Mouse (Mus musculus): Measurements from ENCODE around the gene Hist2h2ab. TPM values are rescaled to one million over a fixed set of nuclear protein-coding genes. Genes with fewer than 3 reads are reported as not detected.
"Not testable (repeated sequence)": the region's sequence is repeated elsewhere in the genome, so short reads cannot be mapped to it uniquely, and the experiment has no call there.

Hist2h2ab gene
- polyA plus RNA-seq (2015; fragmentation: Nextera tagmentation; extraction: Ambion mirVana): 0.86 and 0.90 TPM in 2 replicates

DNA sequence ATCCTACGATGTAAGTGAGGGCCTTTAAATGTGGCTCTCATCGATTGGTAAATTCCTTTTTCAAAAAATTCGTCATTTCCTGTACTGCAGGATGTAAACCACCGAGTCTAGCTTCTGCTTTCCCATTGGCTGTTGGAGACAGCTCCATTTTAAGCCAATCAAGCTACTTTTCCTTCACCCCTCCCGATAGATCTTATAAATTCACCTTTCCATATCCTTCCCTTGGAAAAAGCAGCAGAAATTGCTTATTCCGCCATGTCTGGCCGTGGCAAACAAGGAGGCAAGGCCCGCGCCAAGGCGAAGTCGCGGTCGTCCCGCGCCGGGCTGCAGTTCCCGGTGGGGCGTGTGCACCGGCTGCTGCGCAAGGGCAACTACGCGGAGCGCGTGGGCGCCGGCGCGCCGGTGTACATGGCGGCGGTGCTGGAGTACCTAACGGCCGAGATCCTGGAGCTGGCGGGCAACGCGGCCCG is at the start of gene Hist2h2ab, which contains the start of gene Bola1:
Gene Hist2h2ab, plus strand, starts transcription at position 205 of the 470 bp plus-strand sequence.
Gene Bola1, minus strand, starts transcription at position 49 of the 470 bp plus-strand sequence.
- no peaks in the 10 kb centered on the region for H3K9me3 ChIP-seq (replicated peaks)
- peak within 1 kb of the TSS; percentile 86 for H3K4me2 ChIP-seq
- H3K27ac ChIP-seq: peak within 1 kb of the TSS; percentile 100
- WGBS: under 1% methylated on average over 37 of the region's 37 CpGs
- peak; percentile 78 for ATAC-seq (replicated peaks; ENCODE audit: low FRiP score)
- no peaks in the 10 kb centered on the region for H3K36me3 ChIP-seq
- peak within 1 kb of the TSS; percentile 92 for H3K9ac ChIP-seq
- H3K27me3 ChIP-seq: 0 out of 2 replicates have a peak, but pooled peaks cover 1% of the 10 kb centered on the region
- peaks cover 36% of the 10 kb centered on the region for H3K4me1 ChIP-seq
- H3K4me3 ChIP-seq (replicated peaks): peak within 1 kb of the TSS; percentile 68

DNA sequence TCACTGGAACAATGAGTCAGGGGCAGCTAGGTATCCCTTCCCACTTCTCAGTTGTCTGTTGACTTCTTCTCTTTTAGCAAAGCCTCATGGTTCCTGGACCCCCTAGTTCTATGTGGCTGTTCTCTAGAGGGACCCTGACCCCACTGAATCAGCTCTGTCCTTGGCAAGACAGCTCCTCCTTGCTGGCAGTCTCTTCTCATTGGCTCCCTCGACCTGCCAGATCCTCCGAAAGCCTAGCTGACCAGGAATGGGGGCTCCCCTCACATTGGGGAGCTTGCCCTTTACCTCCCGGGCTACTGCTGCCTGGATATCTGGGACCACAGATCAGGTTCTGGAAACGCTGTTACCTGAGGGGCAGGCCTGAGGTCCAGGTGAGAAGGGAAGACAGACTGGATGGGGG is 49.4 kb upstream of the Hist2h2ab start:
- Histone ChIP-seq H3K4me2 (no peak overlapping the region), H3K27ac (no peak overlapping the region), H3K4me1 (peaks cover 37% of the 10 kb centered on the region), H3K36me3 (peaks cover 44% of the 10 kb centered on the region), H3K9ac (no peak overlapping the region), H3K9me3 (replicated peaks) (no peaks in the 10 kb centered on the region), H3K27me3 (no peaks in the 10 kb centered on the region), H3K4me3 (replicated peaks) (no peak overlapping the region)
- no peak for ATAC-seq (replicated peaks; ENCODE audit: low FRiP score)
- WGBS: 87% methylated on average over 4 of the region's 4 CpGs

DNA sequence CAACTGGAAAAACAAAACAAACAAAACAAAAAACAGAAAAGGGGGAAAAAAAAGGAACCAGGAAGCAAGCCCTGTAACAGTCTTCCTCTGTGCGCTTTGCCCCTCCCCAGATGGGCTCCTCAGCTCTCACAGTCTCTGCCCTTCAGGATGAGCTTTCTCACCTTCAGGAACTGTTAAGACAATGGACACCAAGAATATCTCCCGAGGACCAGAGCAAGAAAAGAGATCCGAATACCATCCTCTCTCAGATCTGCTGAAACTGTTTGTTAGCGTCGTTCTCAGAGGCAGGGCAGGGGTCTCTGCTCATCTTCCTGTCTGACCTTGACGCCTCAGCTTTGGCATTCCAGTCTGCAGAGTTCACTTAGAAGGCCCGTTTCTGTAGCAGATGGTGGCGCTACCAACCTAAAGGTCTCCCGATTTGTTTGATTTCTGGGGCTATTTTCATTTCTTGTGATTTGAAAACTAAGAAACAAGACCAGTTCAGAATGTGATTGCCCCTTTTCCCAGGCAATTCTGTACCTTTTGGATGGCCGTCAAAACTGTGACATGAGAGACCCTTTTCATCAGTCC is 48.6 kb upstream of the Hist2h2ab start:
- Histone ChIP-seq H3K36me3 (peaks cover 52% of the 10 kb centered on the region), H3K27ac (peak overlapping the region; percentile 99), H3K4me1 (peaks cover 38% of the 10 kb centered on the region), H3K27me3 (no peaks in the 10 kb centered on the region), H3K4me3 (replicated peaks) (peak overlapping the region; percentile 64), H3K9ac (no peak overlapping the region; the same call in 1 of the 2 replicates), H3K9me3 (replicated peaks) (no peaks in the 10 kb centered on the region), H3K4me2 (peak overlapping the region; percentile 84)
- 59% methylated on average over 10 of the region's 10 CpGs for WGBS
- no peak for ATAC-seq (replicated peaks; ENCODE audit: low FRiP score)

DNA sequence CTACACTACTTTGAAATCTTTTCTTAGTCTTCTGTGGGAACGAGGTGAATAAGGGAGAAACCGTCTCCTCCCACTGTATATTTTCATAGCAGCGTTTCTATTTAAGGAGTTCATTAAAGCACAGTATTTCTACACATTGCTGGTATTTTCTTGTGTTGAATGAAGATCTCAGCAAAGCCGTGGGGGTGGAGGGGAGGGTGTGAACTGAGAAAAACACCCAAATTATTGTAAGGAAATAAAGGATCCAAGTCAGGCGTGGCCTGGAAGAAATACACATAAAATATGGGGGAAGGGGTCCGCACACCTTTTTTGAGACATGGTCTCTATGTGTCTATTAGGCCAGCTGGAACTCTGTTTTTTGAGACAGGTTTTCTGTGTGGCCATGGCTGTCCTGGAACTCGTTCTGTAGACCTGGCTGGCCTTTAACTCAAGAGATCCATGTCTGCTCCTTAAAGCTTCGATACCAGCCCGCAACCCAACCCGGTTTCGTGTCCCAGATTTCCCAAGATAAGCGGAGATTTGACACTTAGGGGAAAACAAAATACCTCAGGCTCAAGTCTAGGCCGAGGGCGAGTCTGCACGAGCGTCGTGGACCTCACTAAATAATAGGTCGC is 48.0 kb upstream of the Hist2h2ab start:
- H3K4me3 ChIP-seq (replicated peaks): peak overlapping the region; percentile 64
- H3K9me3 ChIP-seq (replicated peaks): no peaks in the 10 kb centered on the region
- H3K4me1 ChIP-seq: peaks cover 41% of the 10 kb centered on the region
- H3K9ac ChIP-seq: peak overlapping the region; percentile 82
- 0 out of 2 replicates have a peak, but pooled peaks have one; percentile 3 for ATAC-seq (replicated peaks; ENCODE audit: low FRiP score)
- no peaks in the 10 kb centered on the region for H3K27me3 ChIP-seq
- H3K36me3 ChIP-seq: peaks cover 58% of the 10 kb centered on the region
- peak overlapping the region; percentile 84 for H3K4me2 ChIP-seq
- 17% methylated on average over 18 of the region's 18 CpGs for WGBS
- peak overlapping the region; percentile 99 for H3K27ac ChIP-seq

DNA sequence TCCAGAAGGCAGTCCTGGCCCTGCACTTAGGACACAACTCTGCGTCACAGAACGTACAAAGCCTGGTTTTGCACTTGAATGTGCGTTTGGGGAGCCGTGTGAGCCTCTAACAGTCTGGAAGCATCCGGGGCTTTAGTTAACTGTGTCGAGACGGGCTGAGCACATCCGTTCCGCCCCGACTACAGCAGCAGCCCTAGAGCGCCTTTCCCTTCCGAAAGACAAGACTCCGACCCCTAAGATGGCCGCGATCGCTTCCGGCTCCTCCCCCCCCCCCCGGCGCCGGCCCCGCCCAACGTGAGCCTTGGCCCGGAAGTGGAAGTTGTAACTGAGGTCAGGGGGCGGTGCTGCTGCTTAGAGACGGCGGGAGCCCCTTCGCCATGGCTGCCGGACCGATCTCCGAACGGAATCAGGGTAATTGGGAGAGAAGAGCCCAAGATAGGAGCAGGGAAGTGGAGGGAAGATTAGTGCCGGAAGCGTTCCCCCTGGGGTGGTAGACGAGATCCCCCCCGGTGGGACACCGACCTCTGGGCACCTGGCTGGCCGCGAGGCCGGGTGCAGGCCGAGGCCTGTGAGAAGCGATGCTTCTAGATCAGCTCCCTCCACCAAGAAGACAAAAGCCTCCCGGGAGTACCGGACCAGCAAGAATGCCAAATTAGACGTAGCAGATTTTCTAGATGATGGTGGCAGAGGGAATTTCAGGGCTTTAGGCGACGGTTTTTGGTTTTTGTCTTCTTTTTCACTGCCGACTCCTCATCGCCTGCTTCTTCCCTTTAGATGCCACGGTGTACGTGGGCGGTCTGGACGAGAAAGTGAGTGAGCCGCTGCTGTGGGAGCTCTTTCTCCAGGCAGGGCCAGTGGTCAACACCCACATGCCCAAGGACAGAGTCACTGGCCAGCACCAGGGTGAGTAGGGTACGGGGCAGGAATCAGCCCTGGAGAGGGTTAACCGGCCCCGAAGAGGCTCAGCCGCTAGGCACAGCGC is 47.2 kb upstream of the Hist2h2ab start, which contains the start of gene Sf3b4:
Gene Sf3b4, plus strand, starts transcription at position 136 of the 982 bp plus-strand sequence.
- Histone ChIP-seq H3K4me3 (replicated peaks) (peak within 1 kb of the TSS; percentile 64), H3K9me3 (replicated peaks) (no peaks in the 10 kb centered on the region), H3K4me2 (peak within 1 kb of the TSS; percentile 84), H3K27me3 (no peaks in the 10 kb centered on the region), H3K4me1 (peaks cover 41% of the 10 kb centered on the region), H3K27ac (peak within 1 kb of the TSS; percentile 99), H3K36me3 (peaks cover 62% of the 10 kb centered on the region), H3K9ac (peak within 1 kb of the TSS; percentile 82)
- WGBS: under 1% methylated on average over 53 of the region's 58 CpGs
- peak; percentile 93 for ATAC-seq (replicated peaks; ENCODE audit: low FRiP score)

DNA sequence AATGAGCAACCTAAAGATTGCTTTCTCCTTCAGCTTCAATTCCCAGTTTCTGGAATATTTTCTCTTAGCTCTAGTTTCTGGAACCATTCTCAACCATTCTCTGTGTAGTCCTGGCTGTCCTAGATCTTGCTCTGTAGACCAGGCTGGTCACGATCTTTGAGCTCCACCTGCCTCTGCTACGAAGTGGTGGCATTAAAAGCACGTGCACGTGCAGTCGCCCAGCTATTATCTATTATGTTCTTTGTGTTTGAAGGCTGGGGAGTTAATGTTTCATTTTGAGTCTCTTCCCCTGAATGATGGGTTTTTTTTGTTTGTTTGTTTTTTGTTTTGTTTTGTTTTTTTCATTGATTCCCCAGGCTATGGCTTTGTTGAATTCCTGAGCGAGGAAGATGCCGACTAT is 46.5 kb upstream of the Hist2h2ab start:
- Histone ChIP-seq H3K4me1 (peaks cover 41% of the 10 kb centered on the region), H3K4me3 (replicated peaks) (peak overlapping the region; percentile 64), H3K36me3 (peaks cover 62% of the 10 kb centered on the region), H3K9ac (peak overlapping the region; percentile 82), H3K27ac (0 out of 2 replicates have a peak overlapping the region, but pooled peaks have one; percentile 99), H3K27me3 (no peaks in the 10 kb centered on the region), H3K4me2 (peak overlapping the region; percentile 84), H3K9me3 (replicated peaks) (no peaks in the 10 kb centered on the region)
- WGBS: 38% methylated on average over 7 of the region's 7 CpGs
- ATAC-seq (replicated peaks; ENCODE audit: low FRiP score): no peak

DNA sequence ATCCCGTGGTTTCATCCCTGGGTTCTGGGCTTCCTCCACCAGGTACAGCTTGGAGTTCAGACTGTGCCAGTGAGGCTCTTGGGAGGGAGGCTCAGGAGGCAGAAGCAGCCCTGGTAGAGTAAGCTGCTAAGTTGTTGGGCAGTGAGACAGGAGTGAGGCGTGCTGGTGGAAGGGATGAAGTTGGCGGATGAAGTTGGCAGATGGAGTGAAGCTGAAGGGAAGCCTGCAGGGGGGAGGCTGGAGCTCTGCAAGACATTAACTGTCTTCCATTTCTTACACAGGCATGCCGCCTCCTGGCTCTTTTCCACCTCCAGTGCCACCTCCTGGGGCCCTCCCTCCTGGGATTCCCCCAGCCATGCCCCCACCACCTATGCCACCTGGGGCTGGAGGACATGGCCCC is 45.6 kb upstream of the Hist2h2ab start:
- not testable (repeated sequence) for H3K27ac ChIP-seq; H3K9ac ChIP-seq; H3K9me3 ChIP-seq (replicated peaks); H3K27me3 ChIP-seq; ATAC-seq (replicated peaks; ENCODE audit: low FRiP score)
- H3K4me1 ChIP-seq: peaks cover 41% of the 10 kb centered on the region
- H3K36me3 ChIP-seq: peaks cover 65% of the 10 kb centered on the region
- WGBS: 82% methylated on average over 4 of the region's 4 CpGs
- H3K4me3 ChIP-seq (replicated peaks): peak overlapping the region; percentile 18
- peak overlapping the region; percentile 84; the same call in 1 of the 2 replicates for H3K4me2 ChIP-seq

DNA sequence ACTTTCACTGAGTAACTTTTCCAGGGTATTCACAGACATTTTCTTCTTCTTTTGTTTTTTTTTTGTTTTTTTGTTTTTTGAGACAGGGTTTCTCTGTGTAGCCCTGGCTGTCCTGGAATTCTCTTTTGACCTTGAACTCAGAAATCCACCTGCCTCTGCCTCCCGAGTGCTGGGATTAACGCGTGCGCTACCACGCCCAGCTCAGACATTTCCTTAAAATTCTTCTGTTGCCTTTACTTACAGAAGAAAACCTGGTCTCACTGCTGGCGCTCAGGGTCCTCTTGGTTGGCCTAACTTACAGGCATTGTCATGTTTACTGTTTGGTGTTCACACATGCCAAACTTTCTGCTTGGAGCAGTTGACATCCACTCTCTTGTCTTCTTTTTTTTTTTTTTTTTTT is 44.4 kb upstream of the Hist2h2ab start:
- no peak for ATAC-seq (replicated peaks; ENCODE audit: low FRiP score)
- Histone ChIP-seq H3K4me1 (peaks cover 40% of the 10 kb centered on the region), H3K4me2 (no peak overlapping the region), H3K27ac (no peak overlapping the region), H3K27me3 (no peaks in the 10 kb centered on the region), H3K4me3 (replicated peaks) (no peak overlapping the region), H3K9ac (no peak overlapping the region), H3K9me3 (replicated peaks) (no peaks in the 10 kb centered on the region), H3K36me3 (peaks cover 59% of the 10 kb centered on the region)
- WGBS: 96% methylated on average over 6 of the region's 6 CpGs

DNA sequence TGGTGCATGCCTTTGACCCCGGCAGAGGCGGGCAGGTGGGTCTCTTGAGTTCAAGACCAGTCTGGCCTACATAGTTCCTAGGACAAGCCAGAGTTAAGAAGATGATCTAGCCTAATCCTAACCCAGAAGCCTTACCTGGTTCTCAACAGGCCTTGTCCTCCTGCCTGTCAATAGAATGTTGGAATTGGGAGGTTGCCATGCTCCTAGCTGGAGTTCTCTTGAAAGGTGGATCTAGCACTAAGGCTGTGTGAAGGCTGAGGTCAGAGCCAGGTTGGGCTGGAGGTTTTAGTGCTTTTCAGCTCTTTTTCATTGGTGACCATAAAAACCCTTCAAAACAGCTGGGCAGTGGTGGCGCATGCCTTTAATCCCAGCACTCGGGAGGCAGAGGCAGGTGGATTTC is 41.2 kb upstream of the Hist2h2ab start:
- Histone ChIP-seq H3K4me1 (peaks cover 48% of the 10 kb centered on the region), H3K27ac (no peak overlapping the region), H3K9ac (no peak overlapping the region), H3K4me2 (no peak overlapping the region), H3K36me3 (peaks cover 56% of the 10 kb centered on the region), H3K27me3 (no peaks in the 10 kb centered on the region), H3K4me3 (replicated peaks) (no peak overlapping the region), H3K9me3 (replicated peaks) (no peaks in the 10 kb centered on the region)
- no peak for ATAC-seq (replicated peaks; ENCODE audit: low FRiP score)
- WGBS: 91% methylated on average over 4 of the region's 4 CpGs

DNA sequence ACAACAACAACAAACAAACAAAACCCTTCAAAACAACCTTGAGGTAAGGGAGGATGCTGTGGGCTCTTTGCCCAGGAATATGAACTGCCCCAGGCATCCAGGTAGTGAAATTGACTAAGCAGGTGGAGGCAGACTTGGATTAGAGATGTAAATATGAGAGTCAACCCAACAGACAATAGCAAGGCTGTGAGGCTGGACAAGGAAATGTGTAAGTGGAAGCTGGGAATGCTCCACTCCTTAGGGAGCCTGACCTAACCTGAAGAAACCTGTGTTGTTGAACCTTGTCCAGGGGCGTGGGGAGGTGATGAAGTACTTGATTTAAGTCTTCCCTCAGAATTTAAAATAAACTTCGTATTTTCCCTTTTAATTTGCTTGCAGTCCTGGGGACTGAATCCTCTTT is 40.8 kb upstream of the Hist2h2ab start:
- Histone ChIP-seq H3K4me3 (replicated peaks) (no peak overlapping the region), H3K36me3 (peaks cover 54% of the 10 kb centered on the region), H3K27me3 (no peaks in the 10 kb centered on the region), H3K9me3 (replicated peaks) (no peaks in the 10 kb centered on the region), H3K27ac (no peak overlapping the region), H3K4me2 (no peak overlapping the region), H3K9ac (no peak overlapping the region), H3K4me1 (peaks cover 44% of the 10 kb centered on the region)
- WGBS: 83% methylated on average over 2 of the region's 2 CpGs
- no peak for ATAC-seq (replicated peaks; ENCODE audit: low FRiP score)

DNA sequence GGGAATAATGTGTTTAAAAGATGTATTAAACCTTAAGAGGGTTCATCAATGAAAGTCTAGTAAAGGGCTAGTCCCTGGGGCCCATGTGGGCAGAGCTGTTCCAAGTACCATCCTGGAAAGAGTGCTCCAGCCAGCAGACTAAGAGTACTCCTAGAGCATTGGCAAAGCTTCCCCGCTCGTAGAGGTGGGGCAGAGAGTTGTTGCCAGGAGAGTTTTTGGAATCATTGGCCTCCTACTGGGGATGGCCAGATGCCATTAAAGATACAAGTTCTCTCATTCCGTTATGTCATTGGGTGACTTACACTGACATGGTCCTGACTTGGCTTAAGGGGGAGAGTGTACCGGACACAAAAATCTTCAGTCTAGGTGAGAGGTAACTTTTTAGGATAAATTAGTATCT is 40.1 kb upstream of the Hist2h2ab start:
- no peak for ATAC-seq (replicated peaks; ENCODE audit: low FRiP score)
- WGBS: 71% methylated on average over 4 of the region's 4 CpGs
- Histone ChIP-seq H3K27me3 (no peaks in the 10 kb centered on the region), H3K9ac (no peak overlapping the region), H3K27ac (no peak overlapping the region), H3K4me3 (replicated peaks) (no peak overlapping the region), H3K9me3 (replicated peaks) (no peaks in the 10 kb centered on the region), H3K4me2 (no peak overlapping the region), H3K4me1 (peaks cover 37% of the 10 kb centered on the region), H3K36me3 (peaks cover 48% of the 10 kb centered on the region)

All from kidney, embryonic 15.5 days (tissue).